In genomic region chr11:85312818-85313217, GRCm38 (mm10) we compare ENCODE assay signal across 8 mouse cellular contexts. TPM values are rescaled to one million over a fixed set of nuclear protein-coding genes. Genes with fewer than 3 reads are reported as not detected.
DNase-seq lines count a peak whose midpoint lies in the region; ATAC-seq lines count a peak whose summit lies in the region.

No protein-coding gene starts in this region.

- H3K27me3 ChIP-seq in limb, embryonic 12.5 days, result no peaks in the 10 kb centered on the region
- no peaks in the 10 kb centered on the region for H3K27me3 ChIP-seq in midbrain, embryonic 16.5 days (ENCODE audit: control insufficient read depth, insufficient read depth, low read depth, low read length)

- DNase-seq in ovary, postnatal 14 days (ENCODE audit: low spot score), result peak; percentile 65
- no peak for DNase-seq in ovary, adult 18-20 months (ENCODE audit: low spot score)
- DNase-seq in embryo, embryonic 11.5 days (ENCODE audit: low read depth, low spot score), result peak; percentile 59
- DNase-seq in heart, adult 9 months (ENCODE audit: low spot score in 2 of 2), result peak; percentile 91 to 92
- peak; percentile 69 to 78 for DNase-seq in kidney, adult 8-10 months

- ATAC-seq in limb, embryonic 12.5 days (ENCODE audit: insufficient number of reproducible peaks, insufficient read depth, low FRiP score, low TSS enrichment, low read depth), result peak; percentile 67
- no peak for ATAC-seq in midbrain, embryonic 16.5 days
- no peak for ATAC-seq in granulocyte monocyte progenitor cell, adult 5-6 weeks (replicated peaks; ENCODE audit: poor library complexity, severe bottlenecking)

- no peaks in the 10 kb centered on the region for H3K9me3 ChIP-seq in limb, embryonic 12.5 days
- no peaks in the 10 kb centered on the region for H3K9me3 ChIP-seq in midbrain, embryonic 16.5 days (replicated peaks; ENCODE audit: control insufficient read depth, low read length, poor library complexity, severe bottlenecking)

- no peak overlapping the region for H3K9ac ChIP-seq in limb, embryonic 12.5 days (replicated peaks)
- H3K9ac ChIP-seq in midbrain, embryonic 16.5 days (ENCODE audit: low read depth, low read length), result peak overlapping the region; percentile 94; the same call in 1 of the 2 replicates

- peaks cover 7% of the 10 kb centered on the region for H3K4me1 ChIP-seq in limb, embryonic 12.5 days (replicated peaks)
- peaks cover 32% of the 10 kb centered on the region for H3K4me1 ChIP-seq in midbrain, embryonic 16.5 days (ENCODE audit: control insufficient read depth, insufficient read depth, low read length)

- peak overlapping the region; percentile 97 for H3K4me3 ChIP-seq in limb, embryonic 12.5 days (replicated peaks)
- peak overlapping the region; percentile 97 for H3K4me3 ChIP-seq in midbrain, embryonic 16.5 days (ENCODE audit: low read depth, low read length)

- peak overlapping the region; percentile 68 for H3K4me2 ChIP-seq in limb, embryonic 12.5 days
- peak overlapping the region; percentile 82 for H3K4me2 ChIP-seq in midbrain, embryonic 16.5 days (ENCODE audit: low read length)

- 8% methylated on average over 2 of the region's 2 CpGs for WGBS in limb, embryonic 12.5 days
- 34% methylated on average over 2 of the region's 2 CpGs for WGBS in midbrain, embryonic 16.5 days

- H3K27ac ChIP-seq in limb, embryonic 12.5 days, result 0 out of 2 replicates have a peak overlapping the region, but pooled peaks have one; percentile 89
- H3K27ac ChIP-seq in midbrain, embryonic 16.5 days (ENCODE audit: low read length), result no peak overlapping the region

- peaks cover 15% of the 10 kb centered on the region for H3K36me3 ChIP-seq in limb, embryonic 12.5 days
- H3K36me3 ChIP-seq in midbrain, embryonic 16.5 days (ENCODE audit: control insufficient read depth, insufficient read depth, low read length), result no peaks in the 10 kb centered on the region

RNA-seq across cellular contexts. Expression of gene Ppm1d, which starts 1.8 kb away (rescaled TPM):
- 26.9 and 27.2 TPM in 2 replicates for polyA plus RNA-seq in limb, embryonic 12.5 days (2016; fragmentation: Nextera tagmentation; extraction: Ambion mirVana)
- 14.3 and 14.6 TPM in 2 replicates for polyA plus RNA-seq in midbrain, embryonic 16.5 days (2015; fragmentation: Nextera tagmentation; extraction: Ambion mirVana)
- total RNA-seq in granulocyte monocyte progenitor cell, adult 5-6 weeks (2014; fragmentation: Nextera tagmentation), result 17.7 and 39.6 TPM in 2 replicates
- total RNA-seq in granulocyte monocyte progenitor cell, adult 5-6 weeks (2017), result 12.7 and 18.7 TPM in 2 replicates

RNA-seq across cellular contexts. Expression of gene Bcas3, which starts 40.1 kb away (rescaled TPM):
- polyA plus RNA-seq in limb, embryonic 12.5 days (2016; fragmentation: Nextera tagmentation; extraction: Ambion mirVana), result 29.7 and 33.5 TPM in 2 replicates
- 30.9 and 33.3 TPM in 2 replicates for polyA plus RNA-seq in midbrain, embryonic 16.5 days (2015; fragmentation: Nextera tagmentation; extraction: Ambion mirVana)
- total RNA-seq in granulocyte monocyte progenitor cell, adult 5-6 weeks (2014; fragmentation: Nextera tagmentation), result 25.0 and 30.7 TPM in 2 replicates
- 14.8 and 17.6 TPM in 2 replicates for total RNA-seq in granulocyte monocyte progenitor cell, adult 5-6 weeks (2017)
